Mouse (Mus musculus) stomach, embryonic 16.5 days (tissue): ENCODE data around the gene Frmd4b. TPM values are rescaled to one million over a fixed set of nuclear protein-coding genes. Genes with fewer than 3 reads are reported as not detected.

Experiments used
- ATAC-seq: fragments of 200-750 bp; cut with Nextera tagmentation; 2 replicates; pipeline ENCODE4 v1.8.0; 2017; ENCODE audit warnings: moderate number of reproducible peaks, moderate TSS enrichment; ENCODE audit not compliant: insufficient read depth, low FRiP score
- H3K27ac ChIP-seq: fragments of 300-500 bp; sonication (generic); 2 replicates; pipeline ENCODE4 v1.5.1; 2014; ENCODE audit warnings: low read length
- H3K27me3 ChIP-seq: fragments of 300-500 bp; sonication (generic); 2 replicates; pipeline ENCODE4 v1.6.1; 2014; ENCODE audit warnings: low read length, control low read depth, mixed read lengths; ENCODE audit not compliant: control insufficient read depth, insufficient read depth
- H3K36me3 ChIP-seq: fragments of 300-500 bp; sonication (generic); 2 replicates; pipeline ENCODE4 v1.6.1; 2014; ENCODE audit warnings: low read length; ENCODE audit not compliant: control insufficient read depth, insufficient read depth
- H3K4me1 ChIP-seq: fragments of 300-500 bp; sonication (generic); 2 replicates; pipeline ENCODE4 v1.6.1; 2014; ENCODE audit warnings: low read length, control low read depth, mixed read lengths; ENCODE audit not compliant: control insufficient read depth, insufficient read depth
- H3K4me2 ChIP-seq: fragments of 300-500 bp; sonication (generic); 2 replicates; pipeline ENCODE4 v1.6.1; 2014; ENCODE audit warnings: low read depth, low read length, mixed read lengths
- H3K4me3 ChIP-seq: fragments of 300-500 bp; sonication (generic); replicated peaks from 2 replicates; pipeline ENCODE4 v1.5.1; 2014; ENCODE audit warnings: mild to moderate bottlenecking, low read length
- H3K9ac ChIP-seq: fragments of 300-500 bp; sonication (generic); 2 replicates; pipeline ENCODE4 v1.6.1; 2014; ENCODE audit warnings: low read length
- H3K9me3 ChIP-seq: fragments of 300-500 bp; sonication (generic); replicated peaks from 2 replicates; pipeline ENCODE4 v1.6.1; 2016; ENCODE audit warnings: low read length, control low read depth; ENCODE audit not compliant: control insufficient read depth
- WGBS: fragments of 180-500 bp; shearing (Covaris S2); extraction: QIAGEN DNeasy Blood & Tissue Kit; methylation state at CpG from one replicate; pipeline ENCODE4 v1.1.7; 2014; 5-methylcytosine and 5-hydroxymethylcytosine counted together
- polyA plus RNA-seq: library from polyadenylated mRNA; unstranded; fragments of >200 nt; fragmentation: Nextera tagmentation; extraction: Ambion mirVana; gene quantifications from 2 replicates; pipeline ENCODE4 v1.2.1, GENCODE M21; 2015

Gene Frmd4b
- polyA plus RNA-seq, 1 experiment from 2014 or later, result 17.5 TPM

DNA sequence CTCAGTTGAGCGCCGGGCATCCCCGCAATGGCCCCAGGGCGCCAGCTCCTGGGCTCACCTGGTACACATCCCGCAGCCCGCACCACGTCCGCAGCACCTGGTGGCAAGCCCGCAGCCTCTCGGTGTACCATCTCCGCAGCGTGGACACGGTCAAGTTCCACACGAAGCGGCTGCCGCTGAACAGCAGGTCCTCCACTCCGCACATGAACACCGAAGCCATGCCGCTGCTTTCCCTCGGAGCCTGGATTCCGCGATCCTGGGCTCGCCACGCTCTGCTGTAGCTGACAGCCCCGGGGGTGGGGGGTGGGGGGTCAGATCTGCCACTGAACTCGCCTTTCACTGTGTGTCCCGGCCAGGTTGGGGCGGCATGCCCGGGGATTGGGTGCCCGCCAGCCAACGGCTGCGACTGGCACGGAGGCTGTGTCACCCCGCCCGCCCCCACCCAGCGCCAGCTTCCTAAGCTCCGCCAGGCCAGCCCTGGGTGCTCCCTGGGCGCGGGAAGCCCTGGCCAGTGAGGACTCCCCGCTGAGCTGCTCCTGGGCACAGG is 129.7 kb downstream of the Frmd4b start:
- peak overlapping the region; percentile 66 for H3K9ac ChIP-seq
- peak; percentile 58; the same call in 1 of the 2 replicates for ATAC-seq
- peak overlapping the region; percentile 95 for H3K4me2 ChIP-seq
- H3K4me1 ChIP-seq, result peaks cover 16% of the 10 kb centered on the region
- no peak overlapping the region for H3K27ac ChIP-seq
- no peaks in the 10 kb centered on the region for H3K9me3 ChIP-seq
- 1% methylated on average over 40 of the region's 40 CpGs for WGBS
- H3K4me3 ChIP-seq, result peak overlapping the region; percentile 52
- no peaks in the 10 kb centered on the region for H3K36me3 ChIP-seq
- peaks cover 3% of the 10 kb centered on the region; the same call in 1 of the 2 replicates for H3K27me3 ChIP-seq

GRCm38 (mm10) chr6:97486813-97487361 is 130.5 kb downstream of the Frmd4b start:
- H3K4me2 ChIP-seq, result peak overlapping the region; percentile 95
- H3K27me3 ChIP-seq, result peaks cover 3% of the 10 kb centered on the region; the same call in 1 of the 2 replicates
- H3K9me3 ChIP-seq, result no peaks in the 10 kb centered on the region
- peaks cover 16% of the 10 kb centered on the region for H3K4me1 ChIP-seq
- no peak for ATAC-seq
- H3K9ac ChIP-seq, result peak overlapping the region; percentile 66; the same call in 1 of the 2 replicates
- peak overlapping the region; percentile 52 for H3K4me3 ChIP-seq
- H3K27ac ChIP-seq, result no peak overlapping the region
- WGBS, result 10% methylated on average over 11 of the region's 11 CpGs
- no peaks in the 10 kb centered on the region for H3K36me3 ChIP-seq

DNA sequence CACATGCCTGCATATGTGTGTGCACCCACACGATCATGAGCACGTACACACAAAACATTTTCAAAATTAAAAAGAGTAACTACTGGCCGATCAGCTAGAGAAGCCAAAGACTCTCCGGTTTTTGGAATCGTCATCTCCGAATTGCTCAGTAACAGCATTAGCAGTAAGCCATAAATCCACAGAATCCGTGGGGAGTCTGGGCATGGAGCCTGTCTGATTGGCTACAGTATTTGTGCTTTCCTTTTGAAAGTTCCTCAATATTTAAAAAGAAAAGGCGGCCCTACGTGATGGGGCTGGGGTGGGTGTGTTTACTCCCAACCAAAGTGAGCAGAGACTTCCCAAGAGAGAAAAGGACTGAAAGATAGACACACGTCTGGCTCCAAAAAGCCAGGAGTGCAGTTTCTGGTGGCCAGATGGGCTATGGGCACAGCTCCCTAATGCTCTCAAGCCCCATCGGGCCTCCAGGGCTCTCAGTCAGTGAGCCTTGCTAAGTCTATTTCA is 131.4 kb downstream of the Frmd4b start:
- H3K36me3 ChIP-seq, result no peaks in the 10 kb centered on the region
- H3K9me3 ChIP-seq, result no peaks in the 10 kb centered on the region
- no peak overlapping the region for H3K4me3 ChIP-seq
- H3K27me3 ChIP-seq, result peaks cover 3% of the 10 kb centered on the region; the same call in 1 of the 2 replicates
- H3K9ac ChIP-seq, result no peak overlapping the region
- no peak overlapping the region for H3K27ac ChIP-seq
- 73% methylated on average over 11 of the region's 11 CpGs for WGBS
- no peak overlapping the region for H3K4me2 ChIP-seq
- peaks cover 16% of the 10 kb centered on the region for H3K4me1 ChIP-seq
- ATAC-seq, result no peak

- no peaks in the 10 kb centered on the region for H3K9me3 ChIP-seq
- WGBS, result 74% methylated on average over 6 of the region's 6 CpGs
- no peak for ATAC-seq
Measured at GRCm38 (mm10) chr6:97481912-97482311, 135.4 kb downstream of the Frmd4b start.

GRCm38 (mm10) chr6:97478981-97479860 is 138.1 kb downstream of the Frmd4b start:
- Histone ChIP-seq H3K4me2 (no peak overlapping the region), H3K9me3 (no peaks in the 10 kb centered on the region), H3K27me3 (no peaks in the 10 kb centered on the region), H3K36me3 (no peaks in the 10 kb centered on the region), H3K9ac (no peak overlapping the region), H3K4me1 (no peaks in the 10 kb centered on the region), H3K4me3 (no peak overlapping the region), H3K27ac (no peak overlapping the region)
- WGBS, result 59% methylated on average over 19 of the region's 19 CpGs
- no peak for ATAC-seq

More at GRCm38 (mm10) chr6:97481912-97482311, 135.4 kb downstream of the Frmd4b start:
- H3K27ac ChIP-seq, result no peak overlapping the region
- H3K4me1 ChIP-seq, result peaks cover 3% of the 10 kb centered on the region
- no peak overlapping the region for H3K4me3 ChIP-seq
- H3K27me3 ChIP-seq, result no peaks in the 10 kb centered on the region; the same call in 1 of the 2 replicates
- H3K4me2 ChIP-seq, result no peak overlapping the region
- H3K9ac ChIP-seq, result no peak overlapping the region
- H3K36me3 ChIP-seq, result no peaks in the 10 kb centered on the region

DNA sequence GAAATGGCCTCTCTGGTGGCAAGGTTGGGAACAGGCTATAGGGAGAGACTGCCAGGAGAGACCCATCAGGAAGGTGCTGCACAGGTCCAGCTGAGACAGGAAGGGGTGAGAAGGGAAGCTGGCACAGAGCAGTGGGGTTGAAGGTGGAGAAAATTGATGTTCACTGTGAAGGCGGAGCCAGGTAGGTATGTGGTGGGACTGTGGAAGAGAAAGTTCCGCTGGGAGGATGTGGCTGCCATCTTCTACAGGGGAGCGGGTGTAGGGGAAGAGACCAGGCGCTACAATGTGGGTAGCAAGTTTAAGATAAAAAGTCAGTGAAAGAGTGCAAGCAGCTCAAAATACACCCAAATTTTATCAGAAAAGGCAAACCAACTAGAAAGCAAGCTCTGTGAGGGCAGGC is 143.7 kb downstream of the Frmd4b start:
- no peak for ATAC-seq
- WGBS, result 94% methylated on average over 4 of the region's 4 CpGs

DNA sequence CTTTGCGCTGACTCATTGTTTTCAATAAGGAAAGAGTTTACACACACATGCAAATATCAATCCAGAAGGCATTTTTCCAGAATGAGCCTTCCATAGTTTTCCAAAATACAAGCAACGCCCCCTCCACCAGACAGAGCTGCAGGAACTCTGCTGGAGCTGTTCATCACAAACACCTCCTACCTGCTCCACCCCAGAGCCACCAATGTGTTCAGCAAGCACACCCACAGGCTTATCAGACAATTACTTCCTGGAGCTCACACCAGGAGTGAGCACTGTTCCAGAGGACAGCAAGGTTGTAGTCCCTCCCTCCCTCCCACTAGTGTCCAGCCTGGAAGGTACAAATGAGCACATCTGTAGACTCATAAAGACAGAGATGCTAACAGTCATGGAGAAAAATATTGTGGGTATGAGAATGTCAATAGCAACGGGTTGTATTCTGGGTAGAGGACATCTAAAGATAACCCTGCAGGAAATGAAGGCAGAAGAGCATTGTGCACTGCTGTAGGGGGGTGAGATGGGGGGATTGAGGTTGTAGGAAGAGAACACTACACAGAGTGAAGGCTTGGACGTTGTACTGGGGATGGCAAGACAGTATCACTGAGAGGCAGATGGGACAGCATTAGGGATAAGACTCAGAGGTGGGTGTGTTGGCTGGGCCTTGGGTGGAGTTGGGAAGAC is 144.3 kb downstream of the Frmd4b start:
- whole genome bisulfite sequencing, result 78% methylated on average over 4 of the region's 4 CpGs

More for the DNA sequence above, 143.7 kb downstream of the Frmd4b start:
- Histone ChIP-seq H3K36me3 (no peaks in the 10 kb centered on the region), H3K27me3 (no peaks in the 10 kb centered on the region), H3K9me3 (no peaks in the 10 kb centered on the region), H3K27ac (no peak overlapping the region), H3K4me3 (no peak overlapping the region), H3K9ac (no peak overlapping the region), H3K4me2 (no peak overlapping the region), H3K4me1 (no peaks in the 10 kb centered on the region)

DNA sequence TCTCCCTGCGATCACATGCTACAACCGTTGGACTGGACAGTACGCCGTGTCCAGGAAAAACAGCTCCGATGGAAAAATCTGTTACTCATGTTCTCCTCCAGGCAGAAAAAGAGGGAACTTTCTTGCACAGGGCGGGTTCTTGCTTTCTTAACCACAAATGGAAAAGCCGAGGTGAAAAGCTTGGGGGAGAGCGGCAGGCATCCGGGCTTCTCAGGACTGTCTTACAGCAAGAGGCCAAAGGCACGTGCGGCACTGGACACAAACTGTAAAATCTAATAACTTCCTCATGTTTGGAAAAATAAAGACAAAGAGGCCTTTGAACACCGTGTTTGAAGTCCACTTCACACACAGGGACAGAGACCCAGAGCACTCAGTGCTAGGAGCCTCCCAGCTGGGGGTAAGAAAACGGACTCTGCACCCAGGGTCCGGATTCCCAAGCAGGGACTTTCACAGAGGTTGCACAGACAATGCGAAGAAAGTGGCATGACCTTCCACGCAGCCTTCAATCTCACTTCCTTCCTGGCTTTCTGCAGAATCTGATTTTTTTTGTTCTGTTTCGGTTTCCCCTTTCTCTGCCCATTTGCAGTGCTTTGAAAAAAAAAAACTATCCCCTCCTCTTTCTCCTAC is 153.3 kb downstream of the Frmd4b start:
- H3K27me3 ChIP-seq, result no peaks in the 10 kb centered on the region
- no peak overlapping the region for H3K4me3 ChIP-seq
- 52% methylated on average over 17 of the region's 17 CpGs for WGBS
- H3K4me1 ChIP-seq, result no peaks in the 10 kb centered on the region
- H3K9me3 ChIP-seq, result no peaks in the 10 kb centered on the region
- peak overlapping the region; percentile 27; the same call in 1 of the 2 replicates for H3K4me2 ChIP-seq
- H3K27ac ChIP-seq, result no peak overlapping the region
- H3K36me3 ChIP-seq, result no peaks in the 10 kb centered on the region
- H3K9ac ChIP-seq, result peak overlapping the region; percentile 1; the same call in 1 of the 2 replicates
- ATAC-seq, result no peak

More for the DNA sequence above, 144.3 kb downstream of the Frmd4b start:
- no peaks in the 10 kb centered on the region for H3K4me1 ChIP-seq
- H3K9me3 ChIP-seq, result no peaks in the 10 kb centered on the region
- H3K36me3 ChIP-seq, result no peaks in the 10 kb centered on the region
- no peak overlapping the region for H3K9ac ChIP-seq
- peak; percentile 53 for ATAC-seq
- H3K27ac ChIP-seq, result no peak overlapping the region
- H3K4me3 ChIP-seq, result no peak overlapping the region
- H3K4me2 ChIP-seq, result no peak overlapping the region
- no peaks in the 10 kb centered on the region for H3K27me3 ChIP-seq
